Mouse (Mus musculus): Measurements from ENCODE around the gene Dzip1. TPM values are rescaled to one million over a fixed set of nuclear protein-coding genes. Genes with fewer than 3 reads are reported as not detected.

The Dzip1 gene
- polyA plus RNA-seq, 1 experiment = 142 TPM

GRCm38 (mm10) chr14:118938551-118938950 is 13.3 kb upstream of the Dzip1 start:
- DNase-seq (ENCODE audit: low read depth) = peak; percentile 34
- TF ChIP-seq CTCF (IDR thresholded peaks at IDR 0.05; ENCODE audit: borderline replicate concordance, extremely low read depth, insufficient read depth, insufficient read length) (no peak), POLR2A (IDR thresholded peaks at IDR 0.05; ENCODE audit: borderline replicate concordance, extremely low read depth, insufficient read depth, insufficient read length, poor library complexity, severe bottlenecking) (no peak)

- DNase-seq (ENCODE audit: low read depth) = peak; percentile 99
- TF ChIP-seq POLR2A (IDR thresholded peaks at IDR 0.05; ENCODE audit: borderline replicate concordance, extremely low read depth, insufficient read depth, insufficient read length, poor library complexity, severe bottlenecking) (peak; percentile 90), CTCF (IDR thresholded peaks at IDR 0.05; ENCODE audit: borderline replicate concordance, extremely low read depth, insufficient read depth, insufficient read length) (no peak)
Observed at GRCm38 (mm10) chr14:118937533-118938492, 12.6 kb upstream of the Dzip1 start, which contains the start of gene Dnajc3. Gene Dnajc3, plus strand, starts transcription at chr14:118937976.

DNA sequence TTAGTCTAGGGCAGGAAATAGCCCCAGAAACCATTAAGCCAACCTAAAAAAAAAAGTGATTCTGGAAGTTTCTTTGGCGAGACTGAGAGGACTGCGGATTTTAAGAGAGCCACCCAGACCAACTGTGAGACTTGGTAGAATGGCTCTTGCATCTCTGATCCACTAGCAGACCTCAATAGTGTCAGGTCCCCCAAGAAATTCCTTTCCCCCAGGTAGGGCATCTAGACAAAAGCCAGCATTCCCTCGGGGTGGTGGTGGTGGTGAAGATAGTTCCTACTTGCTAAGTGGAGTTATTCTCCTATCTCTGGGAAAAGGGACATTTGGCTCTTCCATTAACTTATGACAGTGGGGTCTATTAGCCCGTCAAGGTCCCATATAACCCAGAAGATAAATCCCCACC is 11.7 kb upstream of the Dzip1 start:
- DNase-seq (ENCODE audit: low read depth) = no peak
- TF ChIP-seq CTCF (IDR thresholded peaks at IDR 0.05; ENCODE audit: borderline replicate concordance, extremely low read depth, insufficient read depth, insufficient read length) (no peak), POLR2A (IDR thresholded peaks at IDR 0.05; ENCODE audit: borderline replicate concordance, extremely low read depth, insufficient read depth, insufficient read length, poor library complexity, severe bottlenecking) (no peak)

DNA sequence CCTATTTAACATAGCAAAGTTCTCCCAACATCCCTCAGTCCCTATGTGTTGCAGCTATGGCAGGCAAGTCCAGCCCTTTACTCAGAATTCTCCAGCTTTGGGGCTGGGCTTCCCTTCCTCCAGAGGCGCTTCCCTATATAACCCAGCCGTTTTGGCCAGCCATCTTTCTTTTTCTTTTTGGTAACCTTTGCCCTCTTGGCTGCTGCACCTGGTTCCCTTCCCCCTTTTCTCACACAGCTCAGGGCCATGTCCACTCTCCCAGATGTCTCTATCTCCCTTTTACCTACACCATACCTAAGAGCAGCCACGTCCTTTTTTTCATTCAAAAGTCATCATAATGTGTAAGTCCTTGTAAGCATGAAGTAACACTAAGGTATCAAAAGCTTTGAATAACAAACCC is 11.0 kb upstream of the Dzip1 start:
- DNase-seq (ENCODE audit: low read depth) = no peak
- TF ChIP-seq POLR2A (IDR thresholded peaks at IDR 0.05; ENCODE audit: borderline replicate concordance, extremely low read depth, insufficient read depth, insufficient read length, poor library complexity, severe bottlenecking) (no peak), CTCF (IDR thresholded peaks at IDR 0.05; ENCODE audit: borderline replicate concordance, extremely low read depth, insufficient read depth, insufficient read length) (no peak)

- DNase-seq (ENCODE audit: low read depth) = no peak
- TF ChIP-seq CTCF (IDR thresholded peaks at IDR 0.05; ENCODE audit: borderline replicate concordance, extremely low read depth, insufficient read depth, insufficient read length) = no peak
- TF ChIP-seq POLR2A (IDR thresholded peaks at IDR 0.05; ENCODE audit: borderline replicate concordance, extremely low read depth, insufficient read depth, insufficient read length, poor library complexity, severe bottlenecking) = no peak
Observed at GRCm38 (mm10) chr14:118934686-118935085, 9.4 kb upstream of the Dzip1 start.

GRCm38 (mm10) chr14:118932956-118933355 is 7.7 kb upstream of the Dzip1 start:
- DNase-seq (ENCODE audit: low read depth) = no peak
- TF ChIP-seq CTCF (IDR thresholded peaks at IDR 0.05; ENCODE audit: borderline replicate concordance, extremely low read depth, insufficient read depth, insufficient read length) = no peak
- TF ChIP-seq POLR2A (IDR thresholded peaks at IDR 0.05; ENCODE audit: borderline replicate concordance, extremely low read depth, insufficient read depth, insufficient read length, poor library complexity, severe bottlenecking) = no peak

DNA sequence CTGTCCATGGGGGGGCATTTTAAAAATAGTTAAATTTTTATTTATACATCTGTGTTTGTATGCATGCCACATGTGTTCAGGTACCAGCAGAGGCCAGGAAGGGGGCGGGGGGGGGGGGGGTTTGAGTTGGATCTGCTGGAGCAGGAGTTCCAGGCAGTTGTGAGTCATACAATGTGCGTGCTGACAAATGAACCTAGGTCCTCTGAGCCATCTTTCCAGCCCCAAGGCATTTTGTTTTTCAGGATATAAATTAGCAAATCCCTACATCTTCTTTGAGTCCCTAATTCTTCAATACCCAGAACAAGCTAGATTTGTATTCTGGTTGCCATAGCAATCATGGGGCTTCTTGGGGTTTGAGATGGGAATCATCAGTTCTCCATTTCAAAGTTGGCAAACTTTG is 5.9 kb upstream of the Dzip1 start:
- TF ChIP-seq POLR2A (IDR thresholded peaks at IDR 0.05; ENCODE audit: borderline replicate concordance, extremely low read depth, insufficient read depth, insufficient read length, poor library complexity, severe bottlenecking) (no peak), CTCF (IDR thresholded peaks at IDR 0.05; ENCODE audit: borderline replicate concordance, extremely low read depth, insufficient read depth, insufficient read length) (no peak)
- no peak for DNase-seq (ENCODE audit: low read depth)

DNA sequence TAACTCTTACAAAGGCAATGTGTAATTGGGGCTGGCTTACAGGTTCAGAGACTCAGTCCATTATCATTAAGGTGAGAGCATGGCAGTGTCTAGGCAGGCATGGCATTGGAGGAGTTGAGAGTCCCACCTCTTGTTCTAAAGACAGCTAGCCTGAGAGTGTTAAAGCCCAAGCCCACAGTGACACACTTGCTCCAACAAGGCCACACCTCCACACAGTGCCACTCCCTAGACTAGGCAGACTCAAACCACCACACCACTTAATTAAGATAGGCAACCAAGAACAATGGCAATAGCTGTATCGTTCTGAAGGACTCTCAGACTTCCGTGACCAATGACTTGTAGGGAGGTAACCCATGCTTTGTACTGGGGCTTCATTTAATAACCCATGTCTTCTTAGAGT is 5.5 kb upstream of the Dzip1 start:
- no peak for TF ChIP-seq POLR2A (IDR thresholded peaks at IDR 0.05; ENCODE audit: borderline replicate concordance, extremely low read depth, insufficient read depth, insufficient read length, poor library complexity, severe bottlenecking)
- no peak for TF ChIP-seq CTCF (IDR thresholded peaks at IDR 0.05; ENCODE audit: borderline replicate concordance, extremely low read depth, insufficient read depth, insufficient read length)

GRCm38 (mm10) chr14:118929779-118930178 is 4.5 kb upstream of the Dzip1 start:
- TF ChIP-seq POLR2A (IDR thresholded peaks at IDR 0.05; ENCODE audit: borderline replicate concordance, extremely low read depth, insufficient read depth, insufficient read length, poor library complexity, severe bottlenecking) = no peak
- TF ChIP-seq CTCF (IDR thresholded peaks at IDR 0.05; ENCODE audit: borderline replicate concordance, extremely low read depth, insufficient read depth, insufficient read length) = no peak
- no peak for DNase-seq (ENCODE audit: low read depth)

More for the DNA sequence above, 5.5 kb upstream of the Dzip1 start:
- no peak for DNase-seq (ENCODE audit: low read depth)

GRCm38 (mm10) chr14:118928565-118928964 is 3.3 kb upstream of the Dzip1 start:
- DNase-seq (ENCODE audit: low read depth) = no peak
- TF ChIP-seq POLR2A (IDR thresholded peaks at IDR 0.05; ENCODE audit: borderline replicate concordance, extremely low read depth, insufficient read depth, insufficient read length, poor library complexity, severe bottlenecking) = no peak
- TF ChIP-seq CTCF (IDR thresholded peaks at IDR 0.05; ENCODE audit: borderline replicate concordance, extremely low read depth, insufficient read depth, insufficient read length) = no peak

GRCm38 (mm10) chr14:118922667-118923184 is 2.5 kb downstream of the Dzip1 start:
- no peak for TF ChIP-seq CTCF (IDR thresholded peaks at IDR 0.05; ENCODE audit: borderline replicate concordance, extremely low read depth, insufficient read depth, insufficient read length)
- no peak for TF ChIP-seq POLR2A (IDR thresholded peaks at IDR 0.05; ENCODE audit: borderline replicate concordance, extremely low read depth, insufficient read depth, insufficient read length, poor library complexity, severe bottlenecking)
- peak; percentile 58 for DNase-seq (ENCODE audit: low read depth)

Measured in brain, embryonic 14.5 days (tissue).